Mouse (Mus musculus) hindbrain, embryonic 14.5 days (tissue): ENCODE results near the gene Tuba3a. TPM values are rescaled to one million over a fixed set of nuclear protein-coding genes. Genes with fewer than 3 reads are reported as not detected.
A peak's percentile ranks its signal among the peaks of the same experiment; 100 is the strongest.

ENCODE experiments used
- ATAC-seq: fragments of 200-750 bp; cut with Nextera tagmentation; 2 replicates; pipeline ENCODE4 v1.8.0; 2017; ENCODE audit warnings: moderate number of reproducible peaks, mild to moderate bottlenecking, moderate TSS enrichment, moderate library complexity; ENCODE audit not compliant: low FRiP score
- DNase-seq: peaks from one replicate; pipeline ENCODE4 v3.0.0-alpha.2; 2015; ENCODE audit warnings: low spot score
- H3K27ac ChIP-seq: fragments of 300-500 bp; sonication (generic); 2 replicates; pipeline ENCODE4 v1.5.1; 2014; ENCODE audit warnings: mild to moderate bottlenecking, moderate library complexity
- H3K27me3 ChIP-seq: fragments of 300-500 bp; sonication (generic); 2 replicates; pipeline ENCODE4 v1.6.1; 2014; ENCODE audit warnings: mild to moderate bottlenecking, low read length, mixed read lengths; ENCODE audit not compliant: control insufficient read depth, insufficient read depth
- H3K36me3 ChIP-seq: fragments of 300-500 bp; sonication (generic); replicated peaks from 2 replicates; pipeline ENCODE4 v1.6.1; 2014; ENCODE audit not compliant: control insufficient read depth, insufficient read depth
- H3K4me1 ChIP-seq: fragments of 300-500 bp; sonication (generic); replicated peaks from 2 replicates; pipeline ENCODE4 v1.6.1; 2014; ENCODE audit warnings: antibody characterized with exemption, low read length, mixed read lengths; ENCODE audit not compliant: control insufficient read depth, insufficient read depth
- H3K4me2 ChIP-seq: fragments of 300-500 bp; sonication (generic); replicated peaks from 2 replicates; pipeline ENCODE4 v1.6.1; 2014; ENCODE audit warnings: mild to moderate bottlenecking, moderate library complexity
- H3K4me3 ChIP-seq: fragments of 300-500 bp; sonication (generic); replicated peaks from 2 replicates; pipeline ENCODE4 v1.5.1; 2014; ENCODE audit warnings: mild to moderate bottlenecking, low read length
- H3K9ac ChIP-seq: fragments of 300-500 bp; sonication (generic); 2 replicates; pipeline ENCODE4 v1.6.1; 2014
- H3K9me3 ChIP-seq: fragments of 300-500 bp; sonication (generic); 2 replicates; pipeline ENCODE4 v1.6.1; 2016; ENCODE audit warnings: low read length; ENCODE audit not compliant: control insufficient read depth
- WGBS: fragments of 180-500 bp; shearing (Covaris S2); extraction: QIAGEN DNeasy Blood & Tissue Kit; methylation state at CpG from one replicate; pipeline ENCODE4 v1.1.7; 2014; 5-methylcytosine and 5-hydroxymethylcytosine counted together
- polyA plus RNA-seq: library from polyadenylated mRNA; unstranded; fragments of >200 nt; fragmentation: Nextera tagmentation; extraction: Ambion mirVana; gene quantifications from 2 replicates; pipeline ENCODE4 v1.2.1, GENCODE M21; 2014

Tuba3a gene
- polyA plus RNA-seq, 1 experiment from 2014 or later: not detected

- no peak within 1 kb of the TSS for H3K4me3 ChIP-seq
- no peaks in the 10 kb centered on the region for H3K36me3 ChIP-seq
- H3K4me2 ChIP-seq: no peak within 1 kb of the TSS
- DNase-seq (no peak), ATAC-seq (no peak)
- H3K9me3 ChIP-seq: no peaks in the 10 kb centered on the region
- no peak within 1 kb of the TSS for H3K9ac ChIP-seq
- H3K4me1 ChIP-seq: no peaks in the 10 kb centered on the region
- WGBS: 75% methylated on average over 1 of the region's 1 CpGs
- no peak within 1 kb of the TSS for H3K27ac ChIP-seq
- peaks cover 43% of the 10 kb centered on the region for H3K27me3 ChIP-seq
Measured at GRCm38 (mm10) chr6:125320323-125320722, 34.5 kb upstream of the Tuba3a start, which contains the start of gene Scnn1a. Gene Scnn1a (plus strand): TSS chr6:125320659.

GRCm38 (mm10) chr6:125319919-125320296, 34.1 kb upstream of the Tuba3a start:
- Histone ChIP-seq H3K4me2 (no peak overlapping the region), H3K4me1 (no peaks in the 10 kb centered on the region), H3K9me3 (no peaks in the 10 kb centered on the region), H3K27me3 (peaks cover 43% of the 10 kb centered on the region), H3K27ac (no peak overlapping the region), H3K9ac (no peak overlapping the region), H3K4me3 (no peak overlapping the region), H3K36me3 (no peaks in the 10 kb centered on the region)
- DNase-seq (no peak), ATAC-seq (no peak)

GRCm38 (mm10) chr6:125318981-125319918, 33.4 kb upstream of the Tuba3a start:
- ATAC-seq: no peak
- H3K4me1 ChIP-seq: peaks cover 2% of the 10 kb centered on the region; the same call in 1 of the 2 replicates
- WGBS: 72% methylated on average over 15 of the region's 15 CpGs
- no peak overlapping the region for H3K4me2 ChIP-seq
- no peaks in the 10 kb centered on the region for H3K36me3 ChIP-seq
- DNase-seq: no peak
- no peak overlapping the region for H3K9ac ChIP-seq
- no peak overlapping the region for H3K4me3 ChIP-seq
- peaks cover 43% of the 10 kb centered on the region for H3K27me3 ChIP-seq
- H3K27ac ChIP-seq: no peak overlapping the region
- no peaks in the 10 kb centered on the region for H3K9me3 ChIP-seq

- Histone ChIP-seq H3K27me3 (peaks cover 25% of the 10 kb centered on the region), H3K36me3 (no peaks in the 10 kb centered on the region), H3K9ac (no peak overlapping the region), H3K4me1 (peaks cover 12% of the 10 kb centered on the region), H3K27ac (no peak overlapping the region), H3K4me3 (no peak overlapping the region), H3K9me3 (no peaks in the 10 kb centered on the region), H3K4me2 (no peak overlapping the region)
- ATAC-seq (no peak), DNase-seq (no peak)
- 58% methylated on average over 7 of the region's 7 CpGs for WGBS
Measured at GRCm38 (mm10) chr6:125317077-125317476, 31.2 kb upstream of the Tuba3a start.

GRCm38 (mm10) chr6:125314746-125315145, 28.9 kb upstream of the Tuba3a start:
- H3K27me3 ChIP-seq: peaks cover 2% of the 10 kb centered on the region
- WGBS: 82% methylated on average over 6 of the region's 6 CpGs
- no peaks in the 10 kb centered on the region for H3K36me3 ChIP-seq
- ATAC-seq (no peak), DNase-seq (no peak)
- no peak overlapping the region for H3K9ac ChIP-seq
- H3K4me2 ChIP-seq: no peak overlapping the region
- no peak overlapping the region for H3K27ac ChIP-seq
- no peak overlapping the region for H3K4me3 ChIP-seq
- H3K4me1 ChIP-seq: peaks cover 12% of the 10 kb centered on the region
- no peaks in the 10 kb centered on the region for H3K9me3 ChIP-seq

- H3K27me3 ChIP-seq: no peaks in the 10 kb centered on the region
- DNase-seq: no peak
- peak overlapping the region; percentile 67 for H3K9ac ChIP-seq
- peaks cover 12% of the 10 kb centered on the region for H3K4me1 ChIP-seq
- no peaks in the 10 kb centered on the region for H3K9me3 ChIP-seq
- H3K4me3 ChIP-seq: peak overlapping the region; percentile 33
- ATAC-seq: peak; percentile 21; the same call in 1 of the 2 replicates
- no peak overlapping the region for H3K27ac ChIP-seq
- 52% methylated on average over 7 of the region's 7 CpGs for WGBS
- H3K4me2 ChIP-seq: peak overlapping the region; percentile 62
- no peaks in the 10 kb centered on the region for H3K36me3 ChIP-seq
Measured at GRCm38 (mm10) chr6:125314231-125314563, 28.4 kb upstream of the Tuba3a start.

GRCm38 (mm10) chr6:125313546-125314230, 27.8 kb upstream of the Tuba3a start, which contains the start of gene Ltbr:
Gene Ltbr (minus strand): TSS chr6:125313885.
- Histone ChIP-seq H3K4me3 (peak within 1 kb of the TSS; percentile 33), H3K4me1 (peaks cover 12% of the 10 kb centered on the region), H3K36me3 (no peaks in the 10 kb centered on the region), H3K4me2 (peak within 1 kb of the TSS; percentile 62), H3K9me3 (no peaks in the 10 kb centered on the region), H3K27me3 (no peaks in the 10 kb centered on the region), H3K9ac (peak within 1 kb of the TSS; percentile 67), H3K27ac (no peak within 1 kb of the TSS)
- DNase-seq: peak; percentile 39
- WGBS: 2% methylated on average over 41 of the region's 46 CpGs
- ATAC-seq: peak; percentile 71

GRCm38 (mm10) chr6:125312581-125313355, 26.9 kb upstream of the Tuba3a start:
- no peaks in the 10 kb centered on the region for H3K27me3 ChIP-seq
- DNase-seq: no peak
- no peak for ATAC-seq
- peaks cover 12% of the 10 kb centered on the region for H3K4me1 ChIP-seq
- H3K9ac ChIP-seq: peak overlapping the region; percentile 67
- 61% methylated on average over 22 of the region's 22 CpGs for WGBS
- no peaks in the 10 kb centered on the region for H3K36me3 ChIP-seq
- no peak overlapping the region for H3K27ac ChIP-seq
- no peaks in the 10 kb centered on the region for H3K9me3 ChIP-seq
- H3K4me2 ChIP-seq: peak overlapping the region; percentile 62
- peak overlapping the region; percentile 33 for H3K4me3 ChIP-seq

- no peak overlapping the region for H3K4me3 ChIP-seq
- H3K36me3 ChIP-seq: no peaks in the 10 kb centered on the region
- 88% methylated on average over 9 of the region's 9 CpGs for WGBS
- no peak overlapping the region for H3K9ac ChIP-seq
- peak overlapping the region; percentile 62 for H3K4me2 ChIP-seq
- ATAC-seq: no peak
- H3K9me3 ChIP-seq: no peaks in the 10 kb centered on the region
- no peak overlapping the region for H3K27ac ChIP-seq
- peaks cover 12% of the 10 kb centered on the region for H3K4me1 ChIP-seq
- no peaks in the 10 kb centered on the region for H3K27me3 ChIP-seq
- DNase-seq: no peak
Measured at GRCm38 (mm10) chr6:125312171-125312570, 26.3 kb upstream of the Tuba3a start.
